Mouse (Mus musculus): ENCODE measurements around the gene Tubb3.
"Not testable (repeated sequence)": the region's sequence is repeated elsewhere in the genome, so short reads cannot be mapped to it uniquely, and the experiment has no call there.

Tubb3 gene

DNA sequence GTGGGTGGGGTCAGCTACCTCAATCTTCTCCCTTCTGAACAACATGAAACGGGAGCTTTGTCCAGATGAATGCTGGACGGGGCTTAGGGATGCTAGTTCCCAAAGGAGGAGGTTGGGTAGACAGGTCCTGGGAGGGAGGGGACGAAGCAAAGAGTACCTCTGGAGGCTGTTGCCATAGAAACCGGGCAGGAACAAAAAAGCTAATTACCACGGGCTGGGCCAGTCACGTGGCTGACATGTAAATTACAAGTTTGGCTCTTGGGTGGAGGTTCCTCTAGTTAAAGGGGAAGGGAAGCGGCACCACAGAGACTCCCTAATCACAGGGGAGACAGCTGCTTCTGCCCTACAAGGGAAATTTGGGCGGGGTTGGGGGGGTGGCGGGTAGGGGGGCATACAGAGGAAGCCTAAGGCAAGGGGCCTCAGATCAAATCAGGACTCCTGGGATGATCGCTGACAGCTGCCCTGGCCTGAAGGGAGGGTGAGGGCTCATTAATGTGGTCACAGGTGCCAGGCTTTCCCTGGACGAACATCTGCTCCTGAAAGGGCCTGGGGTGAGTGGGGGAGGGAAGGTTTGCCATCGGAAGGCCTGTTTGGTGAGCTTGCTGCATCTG lies 1.4 kb downstream of the Tubb3 start:
- no peak for DNase-seq (ENCODE audit: low read depth, low spot score)

- DNase-seq (ENCODE audit: low read depth, low spot score) = no peak
Measured at GRCm38 (mm10) chr8:123414255-123414654, 3.0 kb downstream of the Tubb3 start.

- not testable (repeated sequence) for DNase-seq (ENCODE audit: low read depth, low spot score)
Measured at GRCm38 (mm10) chr8:123414997-123415696, 3.9 kb downstream of the Tubb3 start.

DNA sequence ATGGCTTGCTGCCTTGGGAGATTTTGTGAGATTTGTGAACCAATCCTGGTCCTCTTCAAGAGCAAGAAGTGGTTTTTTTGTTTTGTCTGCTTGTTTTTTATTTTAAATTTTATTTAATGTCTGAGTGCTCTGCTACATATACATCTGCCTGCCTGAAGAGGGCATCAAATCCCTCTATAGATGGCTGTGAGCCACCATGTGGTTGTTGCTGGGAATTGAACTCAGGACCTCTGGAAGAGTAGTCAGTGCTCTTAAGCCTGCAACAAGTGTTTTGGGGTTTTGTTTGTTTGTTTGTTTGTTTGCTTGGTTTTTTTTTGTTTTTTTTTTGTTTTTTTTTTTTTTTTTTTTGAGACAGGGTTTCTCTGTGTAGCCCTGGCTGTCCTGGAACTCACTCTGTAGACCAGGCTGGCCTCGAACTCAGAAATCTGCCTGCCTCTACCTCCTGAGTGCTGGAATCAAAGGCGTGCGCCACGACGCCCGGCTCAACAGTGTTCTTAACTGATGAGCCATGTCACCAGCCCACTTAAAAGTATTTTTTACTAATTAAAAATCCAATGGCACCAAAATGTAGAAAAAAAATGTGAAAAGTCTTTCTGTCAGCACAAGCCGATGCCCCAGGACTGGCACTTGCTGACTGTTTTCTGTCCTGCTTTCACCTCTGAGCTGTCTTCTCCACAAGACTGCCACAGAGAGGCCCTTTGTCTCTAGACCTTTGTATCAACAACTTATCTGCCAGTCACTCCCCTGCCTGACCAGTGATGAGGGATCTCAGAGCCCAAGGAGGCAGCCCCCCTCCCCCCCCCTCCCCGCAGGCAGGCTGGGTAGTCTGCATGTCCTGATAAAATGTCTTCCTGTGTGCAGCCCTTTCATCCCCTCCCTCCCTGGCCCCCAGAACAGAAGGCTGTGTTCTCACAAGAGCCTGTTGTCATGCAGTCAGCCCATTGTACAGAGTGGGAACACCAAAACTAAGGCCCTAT lies 5.0 kb downstream of the Tubb3 start:
- DNase-seq (ENCODE audit: low read depth, low spot score) = no peak

GRCm38 (mm10) chr8:123416944-123417555 lies 5.8 kb downstream of the Tubb3 start:
- DNase-seq (ENCODE audit: low read depth, low spot score) = no peak

DNA sequence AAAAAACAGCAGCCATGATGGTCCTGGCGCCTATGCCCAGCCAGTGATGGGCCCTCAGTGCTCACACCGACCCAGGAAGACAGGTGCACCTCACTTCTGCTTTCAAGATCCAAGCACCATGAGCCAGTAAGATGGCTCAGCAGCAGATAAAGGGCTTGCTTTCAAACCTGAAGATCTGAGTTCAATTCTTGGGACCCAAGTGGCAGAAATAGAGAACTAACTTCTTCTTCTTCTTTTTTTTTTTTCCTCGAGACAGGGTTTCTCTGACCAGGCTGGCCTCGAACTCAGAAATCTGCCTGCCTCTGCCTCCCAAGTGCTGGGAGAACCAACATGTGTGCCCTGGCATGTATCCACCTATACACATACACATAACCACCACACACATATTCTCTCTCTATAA lies 8.5 kb downstream of the Tubb3 start:
- DNase-seq (ENCODE audit: low read depth, low spot score) = no peak

DNA sequence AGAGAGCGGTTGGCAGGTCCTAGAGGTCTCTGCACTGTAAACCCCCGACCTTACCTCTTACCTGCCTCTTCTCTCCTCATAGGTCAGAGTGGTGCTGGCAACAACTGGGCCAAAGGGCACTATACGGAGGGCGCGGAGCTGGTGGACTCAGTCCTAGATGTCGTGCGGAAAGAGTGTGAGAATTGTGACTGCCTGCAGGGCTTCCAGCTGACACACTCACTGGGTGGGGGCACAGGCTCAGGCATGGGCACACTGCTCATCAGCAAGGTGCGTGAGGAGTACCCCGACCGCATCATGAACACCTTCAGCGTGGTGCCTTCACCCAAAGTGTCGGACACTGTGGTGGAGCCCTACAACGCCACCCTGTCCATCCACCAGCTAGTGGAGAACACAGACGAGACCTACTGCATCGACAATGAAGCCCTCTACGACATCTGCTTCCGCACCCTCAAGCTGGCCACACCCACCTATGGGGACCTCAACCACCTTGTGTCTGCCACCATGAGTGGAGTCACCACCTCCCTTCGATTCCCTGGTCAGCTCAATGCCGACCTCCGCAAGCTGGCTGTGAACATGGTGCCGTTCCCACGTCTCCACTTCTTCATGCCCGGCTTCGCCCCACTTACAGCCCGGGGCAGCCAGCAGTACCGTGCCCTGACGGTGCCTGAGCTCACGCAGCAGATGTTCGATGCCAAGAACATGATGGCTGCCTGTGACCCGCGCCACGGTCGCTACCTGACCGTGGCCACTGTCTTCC lies 9.5 kb downstream of the Tubb3 start:
- DNase-seq (ENCODE audit: low read depth, low spot score) = no peak

GRCm38 (mm10) chr8:123421325-123421724 lies 10.1 kb downstream of the Tubb3 start:
- DNase-seq (ENCODE audit: low read depth, low spot score) = no peak

DNA sequence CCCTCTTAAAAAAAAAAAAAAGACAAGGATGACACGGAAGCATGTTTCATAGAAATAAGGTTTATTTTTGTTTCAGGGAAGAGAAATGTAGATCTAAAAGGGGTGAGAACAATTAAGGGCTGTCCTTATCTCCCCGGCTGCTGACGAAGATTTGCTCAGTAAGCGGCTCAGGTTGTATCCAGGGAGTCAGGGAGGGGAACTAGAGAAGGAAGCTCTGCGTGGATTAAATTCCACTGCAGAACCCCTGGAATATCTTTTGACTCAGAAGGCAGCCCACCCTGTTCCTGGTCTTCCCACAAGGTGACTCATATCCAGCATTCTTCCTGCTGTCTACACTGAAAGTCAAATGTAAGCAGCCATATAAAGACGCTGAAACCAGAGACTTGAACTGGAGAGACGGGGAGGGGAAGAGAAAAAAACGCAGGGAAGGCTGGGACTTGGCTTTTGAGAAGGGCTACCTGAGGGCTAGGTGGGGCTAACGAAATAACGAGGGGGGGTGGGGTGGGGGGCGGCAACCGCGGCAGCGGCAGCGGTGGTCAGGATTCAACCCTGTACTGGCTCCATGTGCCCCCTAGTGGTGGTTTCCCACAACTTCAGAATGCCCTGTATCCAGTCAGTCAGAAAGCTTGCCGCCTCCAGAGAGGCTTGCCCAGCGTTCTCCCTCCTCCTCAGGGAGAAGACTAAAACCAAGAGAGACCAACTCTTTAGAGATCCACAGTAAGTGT lies 11.0 kb downstream of the Tubb3 start:
- DNase-seq (ENCODE audit: low read depth, low spot score) = peak; percentile 59

DNA sequence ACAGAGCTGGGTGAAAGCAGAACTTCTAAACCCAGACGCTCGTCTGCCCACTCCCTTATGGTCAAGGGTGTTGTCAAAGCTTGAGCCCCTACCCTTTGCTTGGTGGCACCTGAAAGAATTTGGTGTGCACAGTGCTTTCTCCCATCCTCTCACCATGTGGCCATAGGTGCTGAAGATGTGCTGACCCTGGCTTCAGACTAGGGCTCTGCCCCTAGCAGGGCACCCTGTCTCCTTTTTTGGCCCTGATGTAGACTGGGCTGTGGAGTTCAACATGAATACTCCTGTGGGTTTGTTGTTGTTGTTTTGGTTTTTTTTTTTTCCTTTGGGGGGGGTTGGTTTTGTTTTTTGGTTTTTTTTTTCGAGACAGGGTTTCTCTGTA lies 11.5 kb downstream of the Tubb3 start:
- no peak for DNase-seq (ENCODE audit: low read depth, low spot score)

DNA sequence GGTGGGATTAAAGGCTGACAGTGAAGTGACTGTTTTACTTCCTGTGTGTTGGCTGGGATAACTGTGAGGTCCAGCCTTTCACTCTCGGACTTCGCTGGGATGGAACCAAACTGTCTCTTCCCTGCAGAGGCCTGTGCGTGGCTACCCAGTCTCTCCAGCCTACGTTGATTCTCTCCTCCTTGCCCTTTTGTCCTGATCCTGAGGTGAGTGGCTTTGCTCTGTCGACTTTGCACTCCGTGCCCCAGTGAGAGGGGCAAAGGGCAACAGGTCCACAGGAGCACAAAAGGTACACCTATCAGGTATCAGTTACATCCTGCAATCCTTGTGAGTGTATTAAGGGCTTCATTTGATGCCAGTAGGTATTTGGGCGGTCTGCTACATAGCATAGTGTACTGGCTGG lies 12.2 kb downstream of the Tubb3 start, which contains the start of gene Def8:
Gene Def8, plus strand, starts transcription at position 87 of the 400 bp plus-strand sequence.
- DNase-seq (ENCODE audit: low read depth, low spot score) = no peak

DNA sequence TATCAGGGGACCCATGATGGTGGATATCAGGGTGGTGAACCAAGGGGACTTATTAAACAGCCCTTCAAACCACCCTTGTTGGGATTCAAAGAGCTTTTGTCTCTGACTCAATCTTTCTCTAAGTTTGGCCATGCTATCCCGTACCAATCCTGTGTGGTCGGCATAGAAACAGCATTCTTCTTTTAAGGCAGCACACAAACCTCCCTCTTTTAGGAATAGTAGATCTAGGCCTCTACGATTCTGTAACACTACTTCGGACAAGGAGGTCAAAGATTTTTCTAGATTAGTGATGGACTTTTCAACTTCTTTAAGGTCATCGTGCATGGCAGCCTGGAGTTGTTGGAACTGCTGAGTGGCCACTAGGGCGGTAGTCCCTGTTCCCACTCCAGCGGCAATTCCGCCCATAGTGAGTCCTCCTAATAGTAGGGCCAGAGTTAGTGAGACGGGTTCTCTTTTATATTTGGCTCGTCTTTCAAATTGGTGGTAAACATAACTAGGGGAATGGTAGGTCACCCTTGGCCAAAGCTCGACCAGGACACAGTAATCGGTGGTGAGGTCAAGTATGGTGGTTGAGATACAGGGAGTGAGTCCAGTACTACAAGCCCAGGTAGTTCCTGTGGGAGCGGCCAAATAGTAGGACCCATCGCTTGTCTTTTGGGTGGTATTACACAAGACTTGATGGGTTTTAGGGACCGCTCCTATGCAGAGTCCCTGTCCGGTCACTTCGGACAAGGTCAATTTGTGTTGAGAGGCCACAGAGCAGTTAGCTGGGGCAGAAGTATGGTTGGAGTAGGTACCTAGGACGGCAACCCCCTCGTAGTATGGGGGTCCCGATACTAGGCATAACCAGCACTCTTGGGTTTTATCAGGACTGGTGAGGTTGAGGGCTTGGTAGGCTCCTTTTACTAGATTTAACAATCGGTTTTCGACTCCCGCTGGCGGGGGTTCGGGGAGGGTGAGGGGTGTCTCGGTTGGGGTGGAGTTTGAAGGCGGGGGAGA lies 15.6 kb downstream of the Tubb3 start:
- no peak for DNase-seq (ENCODE audit: low read depth, low spot score)

GRCm38 (mm10) chr8:123427639-123428275 lies 16.5 kb downstream of the Tubb3 start:
- no peak for DNase-seq (ENCODE audit: low read depth, low spot score)

- DNase-seq (ENCODE audit: low read depth, low spot score) = no peak
Measured at GRCm38 (mm10) chr8:123428343-123428893, 17.2 kb downstream of the Tubb3 start.

DNA sequence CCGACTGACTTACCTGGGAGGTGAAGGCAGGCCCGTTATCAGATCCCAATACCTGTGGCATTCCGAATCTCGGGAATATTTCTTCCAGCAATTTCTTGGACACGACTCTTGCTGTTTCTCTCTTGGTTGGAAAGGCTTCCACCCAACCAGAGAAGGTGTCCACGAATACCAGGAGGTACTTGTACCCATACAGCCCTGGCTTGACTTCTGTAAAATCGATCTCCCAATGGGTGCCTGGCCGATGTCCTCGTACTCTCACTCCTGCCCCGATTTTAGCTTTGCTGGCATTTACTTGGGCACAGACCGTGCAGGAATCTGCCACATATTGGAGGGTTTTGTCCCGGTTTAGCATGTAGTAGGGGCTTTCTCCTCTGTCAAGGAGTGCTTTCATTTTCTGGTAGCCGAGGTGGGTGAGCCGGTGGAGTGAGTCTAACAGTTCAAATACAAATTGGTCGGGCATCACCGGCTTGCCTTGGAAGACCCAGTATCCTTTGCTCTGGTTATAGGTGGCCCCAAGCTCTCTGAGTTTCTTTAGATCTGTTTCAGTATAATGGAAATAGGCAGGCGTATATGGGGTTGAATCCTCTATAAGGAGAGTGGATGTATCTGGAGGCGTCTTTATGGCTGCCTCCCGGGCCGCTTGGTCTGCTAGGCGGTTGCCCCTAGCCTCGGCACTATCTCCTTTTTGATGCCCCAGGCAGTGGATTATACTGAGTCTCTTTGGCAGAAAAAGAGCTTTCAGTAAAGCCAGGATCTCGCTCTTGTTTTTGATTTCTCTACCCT lies 17.9 kb downstream of the Tubb3 start:
- no peak for DNase-seq (ENCODE audit: low read depth, low spot score)

- DNase-seq (ENCODE audit: low read depth, low spot score) = not testable (repeated sequence)
Measured at GRCm38 (mm10) chr8:123429722-123430013, 18.4 kb downstream of the Tubb3 start.

- not testable (repeated sequence) for DNase-seq (ENCODE audit: low read depth, low spot score)
Measured at GRCm38 (mm10) chr8:123430936-123431335, 19.7 kb downstream of the Tubb3 start.

Data from retina, postnatal 7 days (tissue).